Mouse (Mus musculus) lung, embryonic 16.5 days (tissue): ENCODE data around the gene Abi1. TPM values are rescaled to one million over a fixed set of nuclear protein-coding genes. Genes with fewer than 3 reads are reported as not detected.
"Not testable (repeated sequence)": the region's sequence is repeated elsewhere in the genome, so short reads cannot be mapped to it uniquely, and the experiment has no call there.

ENCODE experiments used
- ATAC-seq: fragments of 200-750 bp; cut with Nextera tagmentation; 2 replicates; pipeline ENCODE4 v1.8.0; 2017; ENCODE audit warnings: low read depth, mild to moderate bottlenecking, moderate library complexity
- H3K27ac ChIP-seq: fragments of 300-500 bp; sonication (generic); 2 replicates; pipeline ENCODE4 v1.5.1; 2014; ENCODE audit warnings: mild to moderate bottlenecking, control low read depth, low read length
- H3K27me3 ChIP-seq: fragments of 300-500 bp; sonication (generic); 2 replicates; pipeline ENCODE4 v1.6.1; 2014; ENCODE audit warnings: low read depth, low read length, mixed read lengths; ENCODE audit not compliant: control insufficient read depth, insufficient read depth
- H3K36me3 ChIP-seq: fragments of 300-500 bp; sonication (generic); 2 replicates; pipeline ENCODE4 v1.6.1; 2014; ENCODE audit warnings: low read length; ENCODE audit not compliant: control insufficient read depth, insufficient read depth
- H3K4me1 ChIP-seq: fragments of 300-500 bp; sonication (generic); replicated peaks from 2 replicates; pipeline ENCODE4 v1.6.1; 2014; ENCODE audit warnings: low read length, mixed read lengths; ENCODE audit not compliant: control insufficient read depth, insufficient read depth
- H3K4me2 ChIP-seq: fragments of 300-500 bp; sonication (generic); 2 replicates; pipeline ENCODE4 v1.6.1; 2014; ENCODE audit warnings: low read depth, low read length, control low read depth
- H3K4me3 ChIP-seq: fragments of 300-500 bp; sonication (generic); 2 replicates; pipeline ENCODE4 v1.5.1; 2014; ENCODE audit warnings: mild to moderate bottlenecking, low read length, control low read depth
- H3K9ac ChIP-seq: fragments of 300-500 bp; sonication (generic); 2 replicates; pipeline ENCODE4 v1.6.1; 2014; ENCODE audit warnings: low read length, control low read depth
- H3K9me3 ChIP-seq: fragments of 300-500 bp; sonication (generic); 2 replicates; pipeline ENCODE4 v1.6.1; 2016; ENCODE audit warnings: low read length; ENCODE audit not compliant: control insufficient read depth
- WGBS: fragments of 180-500 bp; shearing (Covaris S2); extraction: QIAGEN DNeasy Blood & Tissue Kit; methylation state at CpG from one replicate; pipeline ENCODE4 v1.1.7; 2014; 5-methylcytosine and 5-hydroxymethylcytosine counted together
- polyA plus RNA-seq: library from polyadenylated mRNA; unstranded; fragments of >200 nt; fragmentation: Nextera tagmentation; extraction: Ambion mirVana; gene quantifications from 2 replicates; pipeline ENCODE4 v1.2.1, GENCODE M21; 2015

The Abi1 gene
- polyA plus RNA-seq, 1 experiment from 2014 or later, result 57.9 TPM

DNA sequence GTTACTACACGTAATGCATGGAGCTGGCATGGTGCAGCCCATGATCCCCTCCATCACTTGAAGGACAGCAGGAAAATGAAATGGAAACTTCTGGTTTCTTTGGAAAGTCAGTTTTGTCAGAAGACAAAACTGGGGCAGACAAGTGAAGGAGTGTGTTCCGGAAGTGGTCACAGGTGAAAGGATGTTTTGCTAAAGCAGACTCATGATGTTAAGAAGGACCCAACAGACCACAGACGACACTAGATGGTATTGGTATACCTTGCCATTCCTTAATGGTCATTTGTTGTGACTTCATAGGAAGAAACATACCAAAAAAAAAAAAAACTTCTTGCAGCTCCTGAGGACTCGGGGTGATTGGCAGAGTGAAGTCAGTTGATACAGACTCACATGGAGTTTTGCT is 18.7 kb downstream of the Abi1 start:
- H3K27me3 ChIP-seq, result no peaks in the 10 kb centered on the region
- no peak overlapping the region for H3K4me3 ChIP-seq
- no peak overlapping the region for H3K27ac ChIP-seq
- H3K36me3 ChIP-seq, result no peaks in the 10 kb centered on the region
- 86% methylated on average over 4 of the region's 4 CpGs for WGBS
- no peak overlapping the region for H3K4me2 ChIP-seq
- no peaks in the 10 kb centered on the region for H3K9me3 ChIP-seq
- H3K9ac ChIP-seq, result no peak overlapping the region
- ATAC-seq, result no peak
- peaks cover 4% of the 10 kb centered on the region for H3K4me1 ChIP-seq

DNA sequence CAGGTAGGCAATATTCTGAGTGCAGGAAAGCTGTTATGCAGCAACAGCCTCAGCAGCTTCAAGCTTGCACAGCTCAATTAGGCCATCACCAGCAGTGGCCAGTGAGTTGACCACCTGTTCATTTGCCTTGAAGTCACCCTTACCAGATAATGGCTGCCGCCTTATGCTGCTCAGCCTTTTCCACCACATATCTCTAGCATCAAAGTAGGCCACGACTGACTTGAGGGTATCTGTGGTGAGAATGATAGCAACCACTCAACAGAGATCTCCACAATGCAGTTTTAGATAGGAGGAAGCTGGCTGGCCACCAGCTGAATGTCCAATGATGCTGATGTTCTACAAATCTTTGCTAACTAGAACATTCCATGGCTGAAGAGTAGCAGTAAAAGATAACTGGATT is 20.9 kb downstream of the Abi1 start:
- Histone ChIP-seq H3K36me3 (no peaks in the 10 kb centered on the region), H3K9ac (no peak overlapping the region), H3K27ac (no peak overlapping the region), H3K27me3 (no peaks in the 10 kb centered on the region), H3K4me1 (peaks cover 11% of the 10 kb centered on the region), H3K4me3 (no peak overlapping the region), H3K4me2 (no peak overlapping the region), H3K9me3 (no peaks in the 10 kb centered on the region)
- ATAC-seq, result no peak
- 79% methylated on average over 2 of the region's 2 CpGs for WGBS

DNA sequence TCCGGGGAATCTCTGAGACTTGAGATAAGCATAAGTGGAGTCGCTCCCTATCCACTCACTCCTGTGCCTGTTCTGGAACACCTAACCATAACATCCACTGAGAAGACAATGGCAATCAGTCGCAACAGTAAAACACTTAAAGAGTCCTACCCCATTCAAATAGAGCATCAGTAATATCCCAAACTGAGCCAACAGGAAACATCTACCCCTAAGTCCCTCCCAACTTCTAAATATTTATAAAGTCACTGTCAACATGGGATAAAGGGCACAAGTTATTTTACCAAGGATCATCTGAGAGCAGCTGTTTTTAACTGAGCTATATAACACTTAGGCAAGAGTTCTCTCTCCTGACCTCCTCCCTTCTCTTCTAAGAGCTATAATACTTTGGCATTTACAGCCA is 23.9 kb downstream of the Abi1 start:
- no peaks in the 10 kb centered on the region for H3K27me3 ChIP-seq
- H3K36me3 ChIP-seq, result no peaks in the 10 kb centered on the region
- H3K27ac ChIP-seq, result no peak overlapping the region
- H3K4me2 ChIP-seq, result no peak overlapping the region
- H3K4me1 ChIP-seq, result peaks cover 11% of the 10 kb centered on the region
- ATAC-seq, result peak; percentile 17; the same call in 1 of the 2 replicates
- no peak overlapping the region for H3K9ac ChIP-seq
- H3K9me3 ChIP-seq, result no peaks in the 10 kb centered on the region
- 57% methylated on average over 3 of the region's 3 CpGs for WGBS
- no peak overlapping the region for H3K4me3 ChIP-seq

DNA sequence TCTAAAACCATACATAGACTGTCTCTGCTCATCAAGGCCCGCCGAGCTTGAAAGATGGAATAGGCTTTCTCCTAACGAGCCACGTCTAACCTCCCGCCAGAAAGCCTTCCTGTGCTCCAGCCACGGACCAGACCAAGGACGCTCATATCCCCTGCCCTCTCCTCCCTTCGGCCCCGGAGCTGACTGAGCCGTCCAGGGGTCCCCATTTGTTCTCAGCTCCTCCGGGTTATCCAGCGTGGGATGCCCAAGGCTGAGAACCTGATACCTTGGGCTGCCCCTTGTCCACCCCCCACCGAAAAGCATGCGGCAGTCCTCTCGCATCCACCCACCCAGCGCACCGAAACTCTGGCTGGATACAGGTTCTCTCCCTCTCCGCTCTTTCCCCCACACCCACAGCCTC is 24.7 kb downstream of the Abi1 start:
- Histone ChIP-seq H3K9ac (no peak overlapping the region), H3K4me3 (no peak overlapping the region), H3K4me1 (peaks cover 11% of the 10 kb centered on the region), H3K27me3 (no peaks in the 10 kb centered on the region), H3K4me2 (peak overlapping the region; percentile 19; the same call in 1 of the 2 replicates), H3K27ac (no peak overlapping the region; the same call in 1 of the 2 replicates), H3K36me3 (no peaks in the 10 kb centered on the region), H3K9me3 (no peaks in the 10 kb centered on the region)
- ATAC-seq, result peak; percentile 57
- WGBS, result 40% methylated on average over 18 of the region's 18 CpGs

DNA sequence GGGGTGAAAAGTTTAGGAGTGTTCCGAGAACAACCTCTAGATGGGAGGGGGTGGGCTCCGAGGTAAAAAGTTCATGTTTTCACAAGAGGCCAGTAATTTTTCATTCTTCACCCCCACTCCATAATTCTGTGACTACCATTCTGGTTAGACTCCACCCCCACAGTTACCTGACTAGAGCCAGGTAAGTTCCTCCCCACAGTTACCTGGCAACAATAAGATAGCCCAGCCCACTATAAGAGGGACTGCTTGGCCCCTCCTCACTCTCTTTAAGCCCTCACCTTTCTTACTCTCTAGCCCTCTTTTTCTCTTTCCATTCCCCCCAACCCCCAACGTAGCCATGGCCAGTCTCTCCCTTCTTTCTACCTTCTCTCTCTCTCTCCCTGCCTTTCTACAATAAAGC is 25.1 kb downstream of the Abi1 start:
- Histone ChIP-seq H3K4me1 (peaks cover 11% of the 10 kb centered on the region), H3K4me2 (peak overlapping the region; percentile 19; the same call in 1 of the 2 replicates)
- 25% methylated on average over 2 of the region's 3 CpGs for WGBS
- not testable (repeated sequence) for H3K27ac ChIP-seq, H3K9me3 ChIP-seq, H3K4me3 ChIP-seq, H3K9ac ChIP-seq, H3K36me3 ChIP-seq, H3K27me3 ChIP-seq
- ATAC-seq, result peak; percentile 56

DNA sequence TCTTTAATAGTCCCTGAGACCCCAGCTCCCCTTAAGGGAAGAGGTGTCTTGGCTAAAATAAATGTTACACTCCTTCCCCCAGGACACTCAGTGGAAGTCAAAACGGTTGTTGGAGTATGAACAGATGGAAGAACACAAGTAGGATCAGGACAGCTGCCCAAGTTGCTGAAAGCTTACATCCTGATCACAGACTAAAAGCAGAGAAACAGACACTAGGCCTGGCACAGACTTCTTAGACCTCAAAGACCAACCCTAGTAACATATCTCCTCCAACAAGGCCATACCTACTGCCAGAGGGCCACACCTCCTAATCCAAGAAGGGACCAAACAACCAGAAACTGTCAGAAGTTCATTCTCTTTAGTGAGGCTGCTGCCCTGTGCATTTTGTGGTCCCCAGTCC is 31.8 kb downstream of the Abi1 start:
- Histone ChIP-seq H3K4me1 (peaks cover 6% of the 10 kb centered on the region), H3K4me2 (no peak overlapping the region), H3K9me3 (no peaks in the 10 kb centered on the region), H3K36me3 (0 out of 2 replicates have a peak, but pooled peaks cover 3% of the 10 kb centered on the region), H3K27ac (no peak overlapping the region), H3K27me3 (no peaks in the 10 kb centered on the region), H3K9ac (no peak overlapping the region), H3K4me3 (no peak overlapping the region)
- 91% methylated on average over 1 of the region's 1 CpGs for WGBS
- no peak for ATAC-seq

DNA sequence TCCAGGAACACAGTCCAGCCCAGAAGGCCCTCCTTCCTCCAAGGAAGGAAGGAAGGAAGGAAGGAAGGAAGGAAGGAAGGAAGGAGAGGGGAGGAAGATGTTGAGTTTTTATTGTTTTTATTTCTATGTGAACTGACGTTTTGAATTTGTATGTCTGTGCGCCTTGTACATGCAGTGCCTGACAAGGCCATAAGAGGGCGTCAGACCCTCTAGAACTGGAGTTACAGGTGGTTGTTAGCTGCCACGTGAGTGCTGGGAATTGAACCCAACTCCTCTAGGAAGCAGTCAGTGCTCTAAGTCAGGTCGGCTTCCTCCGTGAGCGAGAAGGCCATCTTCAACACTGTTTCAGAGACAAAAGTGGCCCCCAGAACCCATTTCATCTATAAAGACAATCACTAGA is 32.5 kb downstream of the Abi1 start:
- H3K36me3 ChIP-seq, result 0 out of 2 replicates have a peak, but pooled peaks cover 3% of the 10 kb centered on the region
- WGBS, result 86% methylated on average over 7 of the region's 7 CpGs
- no peak overlapping the region for H3K4me2 ChIP-seq
- H3K4me3 ChIP-seq, result no peak overlapping the region
- no peaks in the 10 kb centered on the region for H3K9me3 ChIP-seq
- H3K4me1 ChIP-seq, result peaks cover 6% of the 10 kb centered on the region
- no peak overlapping the region for H3K9ac ChIP-seq
- no peaks in the 10 kb centered on the region for H3K27me3 ChIP-seq
- H3K27ac ChIP-seq, result no peak overlapping the region
- no peak for ATAC-seq

DNA sequence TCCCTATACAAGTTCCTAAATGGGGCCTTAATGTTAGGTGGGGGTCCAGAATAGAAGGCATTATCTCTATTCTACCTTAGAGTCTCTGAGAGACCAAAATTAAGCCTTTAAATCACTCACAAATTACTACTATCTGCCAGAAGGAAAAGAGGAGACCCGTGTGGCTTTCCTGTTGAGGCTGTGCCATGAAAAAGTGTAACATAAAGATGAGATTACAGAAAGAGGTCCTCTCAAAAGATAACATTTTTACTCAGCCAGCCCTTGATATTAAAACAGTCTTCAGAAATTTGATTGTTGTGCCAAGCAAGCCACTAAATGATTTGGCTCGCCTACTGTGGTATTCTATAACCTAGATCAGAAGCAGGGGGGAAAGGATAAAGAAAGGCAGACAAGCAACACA is 32.9 kb downstream of the Abi1 start:
- no peaks in the 10 kb centered on the region for H3K27me3 ChIP-seq
- no peak overlapping the region for H3K27ac ChIP-seq
- 76% methylated on average over 2 of the region's 2 CpGs for WGBS
- H3K9me3 ChIP-seq, result no peaks in the 10 kb centered on the region
- peaks cover 6% of the 10 kb centered on the region for H3K4me1 ChIP-seq
- H3K4me3 ChIP-seq, result no peak overlapping the region
- no peak for ATAC-seq
- H3K36me3 ChIP-seq, result 0 out of 2 replicates have a peak, but pooled peaks cover 3% of the 10 kb centered on the region
- no peak overlapping the region for H3K4me2 ChIP-seq
- no peak overlapping the region for H3K9ac ChIP-seq

DNA sequence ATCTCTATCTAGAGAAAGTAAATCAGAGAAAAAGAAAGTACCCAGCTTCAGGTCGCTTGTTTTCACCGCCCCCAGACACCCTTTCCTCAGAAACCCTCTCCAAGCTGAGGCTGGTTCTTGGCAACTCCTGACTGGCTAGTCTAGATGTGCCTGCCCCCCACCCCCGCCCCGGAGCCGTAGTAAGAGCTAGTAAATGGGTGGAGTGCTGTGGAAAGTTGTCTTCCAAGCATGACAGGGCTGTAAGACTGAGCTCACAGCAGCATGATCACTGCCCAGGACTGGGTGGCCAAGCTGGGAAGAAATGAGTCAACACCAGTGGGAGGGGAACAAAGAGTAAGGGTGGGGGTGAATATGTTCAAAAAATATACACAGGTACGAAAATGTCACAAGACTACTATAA is 33.8 kb downstream of the Abi1 start:
- Histone ChIP-seq H3K9me3 (no peaks in the 10 kb centered on the region), H3K27ac (no peak overlapping the region), H3K36me3 (0 out of 2 replicates have a peak, but pooled peaks cover 3% of the 10 kb centered on the region), H3K9ac (no peak overlapping the region), H3K4me1 (peaks cover 6% of the 10 kb centered on the region), H3K4me3 (no peak overlapping the region), H3K4me2 (no peak overlapping the region), H3K27me3 (no peaks in the 10 kb centered on the region)
- ATAC-seq, result no peak
- 57% methylated on average over 6 of the region's 6 CpGs for WGBS

DNA sequence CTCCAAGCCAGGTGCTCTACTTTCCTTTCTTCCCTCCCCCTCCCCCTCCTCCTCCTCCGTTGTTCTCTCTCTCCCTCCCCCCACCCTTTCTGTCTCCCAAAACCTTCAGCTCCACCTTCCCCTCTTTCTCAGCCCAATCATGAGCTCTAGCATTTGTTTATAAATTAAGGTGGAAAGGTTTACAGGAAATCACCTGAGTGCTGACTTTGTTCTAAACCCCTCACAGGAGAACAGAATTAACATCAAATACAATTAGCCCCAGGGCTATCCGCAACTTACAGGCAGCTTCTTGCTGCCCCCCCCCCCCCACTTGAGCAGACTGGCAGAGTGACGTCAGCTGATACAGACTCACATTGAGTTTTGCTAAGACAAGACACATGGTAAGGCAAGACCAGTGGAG is 37.4 kb downstream of the Abi1 start:
- Histone ChIP-seq H3K9me3 (no peaks in the 10 kb centered on the region), H3K27ac (no peak overlapping the region), H3K4me2 (no peak overlapping the region), H3K36me3 (no peaks in the 10 kb centered on the region), H3K4me3 (no peak overlapping the region), H3K4me1 (peaks cover 9% of the 10 kb centered on the region), H3K9ac (no peak overlapping the region), H3K27me3 (no peaks in the 10 kb centered on the region)
- no peak for ATAC-seq
- WGBS, result 62% methylated on average over 3 of the region's 3 CpGs
